Mouse (Mus musculus) heart, embryonic 16.5 days (tissue): ENCODE measurements at regions not wholly inside any gene's neighbourhood (a gene's known extent, or its start where the extent isn't known, plus 50 kb on each side); places are given as distances from the start of the nearest gene placed in this dataset.

Experiments
- ATAC-seq: fragments of 200-750 bp; cut with Nextera tagmentation; replicated peaks from 2 replicates; pipeline ENCODE4 v1.8.0; 2017; ENCODE audit warnings: moderate number of reproducible peaks; ENCODE audit not compliant: insufficient read depth, low FRiP score; ENCODE audit errors: extremely low read depth
- H3K27ac ChIP-seq: fragments of 300-500 bp; sonication (generic); 2 replicates; pipeline ENCODE4 v1.5.1; 2014; ENCODE audit warnings: mild to moderate bottlenecking, low read length, control low read depth, moderate library complexity
- H3K27me3 ChIP-seq: fragments of 300-500 bp; sonication (generic); 2 replicates; pipeline ENCODE4 v1.6.1; 2014; ENCODE audit warnings: low read length, mixed read lengths; ENCODE audit not compliant: control insufficient read depth, insufficient read depth
- H3K36me3 ChIP-seq: fragments of 300-500 bp; sonication (generic); 2 replicates; pipeline ENCODE4 v1.6.1; 2014; ENCODE audit not compliant: control insufficient read depth, insufficient read depth
- H3K4me1 ChIP-seq: fragments of 300-500 bp; sonication (generic); 2 replicates; pipeline ENCODE4 v1.6.1; 2014; ENCODE audit warnings: low read length, mixed read lengths; ENCODE audit not compliant: control insufficient read depth, insufficient read depth
- H3K4me2 ChIP-seq: fragments of 300-500 bp; sonication (generic); 2 replicates; pipeline ENCODE4 v1.6.1; 2014; ENCODE audit warnings: low read depth, mild to moderate bottlenecking, control low read depth, low read length
- H3K4me3 ChIP-seq: fragments of 300-500 bp; sonication (generic); 2 replicates; pipeline ENCODE4 v1.5.1; 2014; ENCODE audit warnings: mild to moderate bottlenecking, control low read depth, low read length
- H3K9ac ChIP-seq: fragments of 300-500 bp; sonication (generic); 2 replicates; pipeline ENCODE4 v1.6.1; 2014; ENCODE audit warnings: low read length, control low read depth
- H3K9me3 ChIP-seq: fragments of 300-500 bp; sonication (generic); replicated peaks from 2 replicates; pipeline ENCODE4 v1.6.1; 2016; ENCODE audit warnings: low read length; ENCODE audit not compliant: control insufficient read depth
- WGBS: fragments of 180-500 bp; shearing (Covaris S2); extraction: QIAGEN DNeasy Blood & Tissue Kit; methylation state at CpG from one replicate; pipeline ENCODE4 v1.1.7; 2014; 5-methylcytosine and 5-hydroxymethylcytosine counted together

- H3K4me3 ChIP-seq = no peak overlapping the region
- H3K4me1 ChIP-seq = 0 out of 2 replicates have a peak, but pooled peaks cover 3% of the 10 kb centered on the region
- H3K27me3 ChIP-seq = no peaks in the 10 kb centered on the region
- 85% methylated on average over 3 of the region's 3 CpGs for WGBS
- ATAC-seq = no peak
- no peak overlapping the region for H3K4me2 ChIP-seq
- H3K27ac ChIP-seq = no peak overlapping the region
- H3K9ac ChIP-seq = no peak overlapping the region
- no peaks in the 10 kb centered on the region for H3K36me3 ChIP-seq
- no peaks in the 10 kb centered on the region for H3K9me3 ChIP-seq
Measured at GRCm38 (mm10) chr6:120614526-120614925, 51.6 kb upstream of the Cecr2 start.

- H3K4me2 ChIP-seq = no peak overlapping the region
- no peaks in the 10 kb centered on the region for H3K36me3 ChIP-seq
- H3K9me3 ChIP-seq = no peaks in the 10 kb centered on the region
- H3K27me3 ChIP-seq = peaks cover 2% of the 10 kb centered on the region; the same call in 1 of the 2 replicates
- H3K9ac ChIP-seq = no peak overlapping the region
- no peak for ATAC-seq
- 59% methylated on average over 7 of the region's 7 CpGs for WGBS
- H3K27ac ChIP-seq = no peak overlapping the region
- no peak overlapping the region for H3K4me3 ChIP-seq
- H3K4me1 ChIP-seq = 0 out of 2 replicates have a peak, but pooled peaks cover 3% of the 10 kb centered on the region
Measured at GRCm38 (mm10) chr6:120612346-120612745, 53.8 kb upstream of the Cecr2 start.

- Histone ChIP-seq H3K4me1 (no peaks in the 10 kb centered on the region), H3K36me3 (no peaks in the 10 kb centered on the region), H3K27me3 (peaks cover 3% of the 10 kb centered on the region; the same call in 1 of the 2 replicates), H3K27ac (no peak overlapping the region), H3K9ac (no peak overlapping the region), H3K4me3 (no peak overlapping the region), H3K4me2 (no peak overlapping the region), H3K9me3 (no peaks in the 10 kb centered on the region)
- ATAC-seq = no peak
- 80% methylated on average over 4 of the region's 4 CpGs for WGBS
Measured at GRCm38 (mm10) chr6:120609858-120610257, 56.3 kb upstream of the Cecr2 start.

- WGBS = 89% methylated on average over 2 of the region's 2 CpGs
- no peaks in the 10 kb centered on the region for H3K9me3 ChIP-seq
- ATAC-seq = no peak
- H3K9ac ChIP-seq = no peak overlapping the region
- no peaks in the 10 kb centered on the region for H3K4me1 ChIP-seq
- no peak overlapping the region for H3K4me3 ChIP-seq
- H3K27ac ChIP-seq = no peak overlapping the region
- H3K27me3 ChIP-seq = peaks cover 3% of the 10 kb centered on the region; the same call in 1 of the 2 replicates
- no peak overlapping the region for H3K4me2 ChIP-seq
- no peaks in the 10 kb centered on the region for H3K36me3 ChIP-seq
Measured at GRCm38 (mm10) chr6:120605471-120605870, 60.7 kb upstream of the Cecr2 start.

GRCm38 (mm10) chr6:120604020-120604958 lies 61.9 kb upstream of the Cecr2 start:
- no peak for ATAC-seq
- Histone ChIP-seq H3K27ac (no peak overlapping the region), H3K9ac (no peak overlapping the region), H3K36me3 (no peaks in the 10 kb centered on the region), H3K9me3 (no peaks in the 10 kb centered on the region), H3K4me2 (no peak overlapping the region), H3K4me1 (no peaks in the 10 kb centered on the region), H3K4me3 (no peak overlapping the region), H3K27me3 (peaks cover 3% of the 10 kb centered on the region; the same call in 1 of the 2 replicates)
- WGBS = 41% methylated on average over 6 of the region's 6 CpGs

- H3K4me3 ChIP-seq = no peak overlapping the region
- peaks cover 3% of the 10 kb centered on the region; the same call in 1 of the 2 replicates for H3K27me3 ChIP-seq
- no peak for ATAC-seq
- no peak overlapping the region for H3K4me2 ChIP-seq
- H3K9me3 ChIP-seq = no peaks in the 10 kb centered on the region
- H3K4me1 ChIP-seq = no peaks in the 10 kb centered on the region
- 54% methylated on average over 2 of the region's 2 CpGs for WGBS
- H3K27ac ChIP-seq = no peak overlapping the region
- H3K9ac ChIP-seq = no peak overlapping the region
- no peaks in the 10 kb centered on the region for H3K36me3 ChIP-seq
Measured at GRCm38 (mm10) chr6:120603454-120603853, 62.7 kb upstream of the Cecr2 start.

- Histone ChIP-seq H3K27ac (no peak overlapping the region), H3K4me3 (no peak overlapping the region), H3K9ac (no peak overlapping the region), H3K4me1 (no peaks in the 10 kb centered on the region), H3K4me2 (no peak overlapping the region), H3K27me3 (no peaks in the 10 kb centered on the region), H3K36me3 (no peaks in the 10 kb centered on the region), H3K9me3 (no peaks in the 10 kb centered on the region)
- 75% methylated on average over 2 of the region's 2 CpGs for WGBS
- ATAC-seq = no peak
Measured at GRCm38 (mm10) chr6:120600376-120600775, 65.8 kb upstream of the Cecr2 start.

- Histone ChIP-seq H3K9ac (no peak overlapping the region), H3K27me3 (no peaks in the 10 kb centered on the region), H3K36me3 (no peaks in the 10 kb centered on the region), H3K4me1 (no peaks in the 10 kb centered on the region), H3K27ac (no peak overlapping the region), H3K9me3 (no peaks in the 10 kb centered on the region), H3K4me2 (no peak overlapping the region), H3K4me3 (no peak overlapping the region)
- no peak for ATAC-seq
- WGBS = 63% methylated on average over 2 of the region's 2 CpGs
Measured at GRCm38 (mm10) chr6:120598471-120598870, 67.4 kb upstream of the Hdhd5 start.

- Histone ChIP-seq H3K36me3 (no peaks in the 10 kb centered on the region), H3K9me3 (no peaks in the 10 kb centered on the region), H3K4me1 (no peaks in the 10 kb centered on the region), H3K4me2 (no peak overlapping the region), H3K9ac (no peak overlapping the region), H3K4me3 (no peak overlapping the region), H3K27ac (no peak overlapping the region), H3K27me3 (no peaks in the 10 kb centered on the region)
- WGBS = 34% methylated on average over 3 of the region's 3 CpGs
- no peak for ATAC-seq
Measured at GRCm38 (mm10) chr6:120597887-120598286, 66.8 kb upstream of the Hdhd5 start.
